Mouse (Mus musculus): ENCODE data around the gene Eva1b. TPM values are rescaled to one million over a fixed set of nuclear protein-coding genes. Genes with fewer than 3 reads are reported as not detected.
A peak's percentile ranks its signal among the peaks of the same experiment; 100 is the strongest.

The Eva1b gene
- polyA plus RNA-seq, 1 experiment from 2014 or later = 18.6 TPM

DNA sequence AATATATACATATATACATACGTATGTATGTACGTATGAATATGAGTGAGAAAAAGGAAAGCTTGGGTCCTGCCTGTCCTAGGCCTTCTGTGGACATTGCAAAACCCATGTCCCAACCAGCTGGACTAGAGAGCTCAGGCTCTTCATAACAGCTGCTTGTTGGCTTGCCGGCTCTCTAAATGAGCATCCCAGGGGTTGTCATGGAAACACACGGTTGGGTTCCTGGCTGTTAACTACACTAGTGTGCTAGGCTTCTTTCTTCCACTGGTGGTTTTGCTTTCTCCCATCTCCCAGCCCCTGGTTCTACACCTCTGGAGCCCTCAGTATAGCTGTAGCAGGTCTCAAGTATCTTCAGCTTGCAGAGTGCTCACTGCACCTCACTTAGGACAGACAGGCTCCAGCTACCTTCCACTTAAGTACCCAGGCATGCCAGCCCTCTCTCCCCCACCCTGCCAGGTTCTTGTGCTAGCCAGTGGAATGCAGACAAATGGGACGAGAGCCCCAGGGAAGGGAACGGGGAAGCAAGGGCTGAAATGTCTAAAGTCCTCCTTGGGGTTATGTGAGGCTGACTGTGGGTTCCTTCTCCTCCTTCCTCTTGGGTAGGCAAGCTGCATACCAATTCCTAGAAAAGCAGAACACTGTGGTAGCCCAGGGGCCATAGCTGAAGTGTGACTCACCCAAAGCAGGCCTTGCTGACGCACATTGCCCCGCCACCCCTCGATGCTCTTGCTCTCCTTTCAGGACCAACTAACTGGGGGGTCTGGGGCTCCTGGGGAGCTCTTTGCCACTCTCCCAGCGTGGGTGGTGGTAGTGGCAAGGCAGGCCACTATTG is 16.0 kb upstream of the Eva1b start:
- H3K4me2 ChIP-seq (ENCODE audit: low read depth, low read length, severe bottlenecking) = no peak overlapping the region
- no peak overlapping the region for H3K27ac ChIP-seq (ENCODE audit: low read depth, low read length)
- H3K9ac ChIP-seq (ENCODE audit: low read length) = no peak overlapping the region
- DNase-seq (ENCODE audit: low spot score) (no peak), ATAC-seq (replicated peaks; ENCODE audit: low FRiP score) (no peak)
- H3K27me3 ChIP-seq (ENCODE audit: control insufficient read depth, insufficient read depth, low read length) = no peaks in the 10 kb centered on the region
- WGBS = 58% methylated on average over 10 of the region's 10 CpGs
- no peaks in the 10 kb centered on the region for H3K9me3 ChIP-seq (ENCODE audit: control insufficient read depth, low read length)
- 0 out of 2 replicates have a peak, but pooled peaks cover 2% of the 10 kb centered on the region for H3K4me1 ChIP-seq (replicated peaks; ENCODE audit: control insufficient read depth, insufficient read depth, low read length)
- H3K36me3 ChIP-seq (ENCODE audit: control insufficient read depth, insufficient read depth, low read length) = peaks cover 3% of the 10 kb centered on the region; the same call in 1 of the 2 replicates
- no peak overlapping the region for H3K4me3 ChIP-seq (ENCODE audit: low read depth, low read length)

DNA sequence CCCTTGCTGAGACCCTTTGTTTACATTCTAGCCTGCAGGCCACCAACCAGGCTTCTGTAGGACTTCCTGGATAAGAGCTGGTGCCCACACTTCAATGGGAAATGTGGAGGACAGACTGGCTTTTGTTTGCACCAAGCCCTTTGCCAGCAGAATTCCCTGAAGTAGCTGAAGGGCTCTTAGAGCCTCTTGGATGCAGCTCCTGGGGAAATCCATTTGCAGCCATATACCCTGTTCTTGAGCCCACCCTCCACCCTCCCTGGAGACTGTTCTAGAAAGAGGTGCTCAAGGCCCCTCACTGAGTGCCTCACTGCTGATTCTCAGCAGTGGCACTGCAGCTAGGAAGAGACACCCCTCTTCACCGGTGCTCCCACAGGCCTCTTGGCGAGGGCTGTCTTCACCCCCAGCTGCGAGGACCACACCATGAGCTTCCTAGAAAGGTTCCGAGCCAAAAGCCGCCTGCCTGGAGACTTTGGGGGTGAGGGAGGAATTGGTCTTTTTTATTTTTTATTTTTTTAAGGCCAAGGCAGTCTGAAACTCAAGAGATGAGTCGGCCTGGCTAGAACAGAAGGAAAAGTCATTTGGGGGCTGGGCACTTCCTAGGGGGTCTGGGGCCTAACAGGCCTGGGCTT is 14.8 kb upstream of the Eva1b start:
- DNase-seq (ENCODE audit: low spot score) (no peak), ATAC-seq (replicated peaks; ENCODE audit: low FRiP score) (no peak)
- Histone ChIP-seq H3K4me1 (replicated peaks; ENCODE audit: control insufficient read depth, insufficient read depth, low read length) (0 out of 2 replicates have a peak, but pooled peaks cover 2% of the 10 kb centered on the region), H3K36me3 (ENCODE audit: control insufficient read depth, insufficient read depth, low read length) (peaks cover 5% of the 10 kb centered on the region; the same call in 1 of the 2 replicates), H3K27me3 (ENCODE audit: control insufficient read depth, insufficient read depth, low read length) (no peaks in the 10 kb centered on the region), H3K4me3 (ENCODE audit: low read depth, low read length) (no peak overlapping the region), H3K27ac (ENCODE audit: low read depth, low read length) (no peak overlapping the region), H3K9ac (ENCODE audit: low read length) (no peak overlapping the region), H3K4me2 (ENCODE audit: low read depth, low read length, severe bottlenecking) (no peak overlapping the region), H3K9me3 (ENCODE audit: control insufficient read depth, low read length) (no peaks in the 10 kb centered on the region)
- 83% methylated on average over 6 of the region's 6 CpGs for WGBS

DNA sequence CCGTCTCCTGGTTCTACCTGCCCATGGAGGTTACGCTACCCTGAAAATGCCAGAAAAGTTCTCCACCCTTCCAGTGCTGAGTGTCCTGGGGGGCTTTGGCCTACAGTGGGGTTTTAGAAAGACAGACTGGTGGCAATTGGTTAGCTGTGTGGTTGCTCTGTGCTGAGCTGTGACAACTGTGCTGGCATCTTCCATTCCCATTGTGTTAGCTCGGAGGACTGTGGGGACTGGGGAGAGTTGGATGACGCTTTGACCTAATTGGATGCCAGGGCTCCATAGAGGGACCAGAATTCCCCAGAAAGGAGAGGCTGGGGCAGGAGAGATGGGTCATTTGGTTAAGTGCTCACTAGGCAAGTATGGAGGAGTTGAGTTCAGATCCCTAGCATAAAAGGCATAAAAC is 13.3 kb upstream of the Eva1b start:
- no peak for DNase-seq (ENCODE audit: low spot score)
- ATAC-seq (replicated peaks; ENCODE audit: low FRiP score) = no peak
- 0 out of 2 replicates have a peak, but pooled peaks cover 2% of the 10 kb centered on the region for H3K4me1 ChIP-seq (replicated peaks; ENCODE audit: control insufficient read depth, insufficient read depth, low read length)
- no peaks in the 10 kb centered on the region for H3K27me3 ChIP-seq (ENCODE audit: control insufficient read depth, insufficient read depth, low read length)
- peaks cover 6% of the 10 kb centered on the region; the same call in 1 of the 2 replicates for H3K36me3 ChIP-seq (ENCODE audit: control insufficient read depth, insufficient read depth, low read length)
- no peak overlapping the region for H3K4me3 ChIP-seq (ENCODE audit: low read depth, low read length)
- H3K9me3 ChIP-seq (ENCODE audit: control insufficient read depth, low read length) = no peaks in the 10 kb centered on the region
- H3K27ac ChIP-seq (ENCODE audit: low read depth, low read length) = no peak overlapping the region
- 94% methylated on average over 4 of the region's 4 CpGs for WGBS
- H3K4me2 ChIP-seq (ENCODE audit: low read depth, low read length, severe bottlenecking) = no peak overlapping the region
- no peak overlapping the region for H3K9ac ChIP-seq (ENCODE audit: low read length)

DNA sequence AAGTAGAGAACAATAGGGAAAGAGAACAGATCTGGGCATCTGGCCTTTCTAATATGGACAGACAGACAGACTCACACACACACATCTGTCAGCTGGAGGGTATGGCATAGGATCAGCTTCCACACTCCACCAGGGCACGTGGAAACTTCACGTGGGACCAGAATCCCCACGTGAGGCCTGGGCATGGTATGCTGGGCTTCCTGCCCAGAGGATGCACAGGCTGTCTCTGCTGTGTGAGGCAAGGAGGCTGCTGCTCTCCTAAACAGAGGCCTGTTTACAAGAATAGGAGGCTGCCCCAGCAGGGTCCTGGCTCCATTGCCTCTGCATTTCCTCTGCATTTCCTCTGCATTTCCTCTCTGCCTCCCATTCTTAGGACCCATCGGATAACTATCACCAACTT is 12.9 kb upstream of the Eva1b start:
- ATAC-seq (replicated peaks; ENCODE audit: low FRiP score) (no peak), DNase-seq (ENCODE audit: low spot score) (no peak)
- no peaks in the 10 kb centered on the region for H3K9me3 ChIP-seq (ENCODE audit: control insufficient read depth, low read length)
- no peak overlapping the region for H3K4me2 ChIP-seq (ENCODE audit: low read depth, low read length, severe bottlenecking)
- no peaks in the 10 kb centered on the region for H3K27me3 ChIP-seq (ENCODE audit: control insufficient read depth, insufficient read depth, low read length)
- 92% methylated on average over 4 of the region's 4 CpGs for WGBS
- H3K4me3 ChIP-seq (ENCODE audit: low read depth, low read length) = no peak overlapping the region
- peaks cover 6% of the 10 kb centered on the region; the same call in 1 of the 2 replicates for H3K36me3 ChIP-seq (ENCODE audit: control insufficient read depth, insufficient read depth, low read length)
- H3K4me1 ChIP-seq (replicated peaks; ENCODE audit: control insufficient read depth, insufficient read depth, low read length) = 0 out of 2 replicates have a peak, but pooled peaks cover 2% of the 10 kb centered on the region
- no peak overlapping the region for H3K9ac ChIP-seq (ENCODE audit: low read length)
- no peak overlapping the region for H3K27ac ChIP-seq (ENCODE audit: low read depth, low read length)

DNA sequence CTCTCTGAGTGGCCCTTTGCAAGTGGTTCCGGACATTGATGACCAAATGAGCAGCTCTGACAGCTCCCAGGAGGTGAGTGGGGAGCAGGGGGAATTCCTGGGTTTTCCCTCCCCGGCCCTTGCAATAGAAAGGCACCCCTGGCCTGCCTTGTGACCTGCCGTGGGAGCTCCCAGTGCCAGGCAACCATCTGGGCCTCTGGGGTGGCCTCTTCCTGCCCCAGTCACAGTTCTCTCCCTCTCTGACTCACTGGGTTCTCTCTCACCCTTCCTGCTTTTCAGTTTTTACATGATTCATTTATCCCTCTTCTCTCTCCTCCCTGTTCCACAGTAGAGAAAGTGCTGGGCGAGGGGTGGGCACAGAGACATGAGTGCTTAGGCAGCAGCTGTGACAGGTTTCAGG is 9.8 kb upstream of the Eva1b start:
- Histone ChIP-seq H3K27ac (ENCODE audit: low read depth, low read length) (no peak overlapping the region), H3K4me1 (replicated peaks; ENCODE audit: control insufficient read depth, insufficient read depth, low read length) (no peaks in the 10 kb centered on the region), H3K4me2 (ENCODE audit: low read depth, low read length, severe bottlenecking) (no peak overlapping the region), H3K27me3 (ENCODE audit: control insufficient read depth, insufficient read depth, low read length) (no peaks in the 10 kb centered on the region), H3K36me3 (ENCODE audit: control insufficient read depth, insufficient read depth, low read length) (peaks cover 6% of the 10 kb centered on the region; the same call in 1 of the 2 replicates), H3K9ac (ENCODE audit: low read length) (no peak overlapping the region), H3K9me3 (ENCODE audit: control insufficient read depth, low read length) (no peaks in the 10 kb centered on the region), H3K4me3 (ENCODE audit: low read depth, low read length) (no peak overlapping the region)
- 83% methylated on average over 4 of the region's 4 CpGs for WGBS
- DNase-seq (ENCODE audit: low spot score) = no peak
- no peak for ATAC-seq (replicated peaks; ENCODE audit: low FRiP score)

DNA sequence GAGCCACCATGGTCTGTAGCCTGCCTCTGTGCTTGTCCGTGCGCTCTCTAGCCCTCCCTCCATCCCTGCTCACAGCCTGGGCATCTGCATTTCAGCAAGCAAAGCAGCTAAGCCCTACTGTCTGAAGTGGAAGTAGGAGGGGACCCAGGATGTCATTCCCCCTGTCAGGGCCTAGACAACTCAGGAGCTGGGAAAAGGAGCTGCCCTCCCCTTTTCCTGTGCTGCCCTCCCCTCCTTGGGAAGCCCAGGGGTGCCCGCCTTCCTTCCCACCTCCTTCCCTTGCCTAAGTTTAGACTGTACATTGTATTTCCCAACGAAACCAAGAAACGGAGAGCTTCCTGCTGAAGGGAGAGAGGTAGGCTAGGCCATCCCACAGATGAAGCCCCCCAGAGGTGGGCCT is 6.5 kb upstream of the Eva1b start:
- H3K36me3 ChIP-seq (ENCODE audit: control insufficient read depth, insufficient read depth, low read length) = peaks cover 6% of the 10 kb centered on the region; the same call in 1 of the 2 replicates
- H3K9me3 ChIP-seq (ENCODE audit: control insufficient read depth, low read length) = no peaks in the 10 kb centered on the region
- no peak overlapping the region for H3K9ac ChIP-seq (ENCODE audit: low read length)
- no peak for ATAC-seq (replicated peaks; ENCODE audit: low FRiP score)
- no peak overlapping the region for H3K4me3 ChIP-seq (ENCODE audit: low read depth, low read length)
- H3K4me1 ChIP-seq (replicated peaks; ENCODE audit: control insufficient read depth, insufficient read depth, low read length) = no peaks in the 10 kb centered on the region
- DNase-seq (ENCODE audit: low spot score) = no peak
- no peak overlapping the region for H3K4me2 ChIP-seq (ENCODE audit: low read depth, low read length, severe bottlenecking)
- H3K27me3 ChIP-seq (ENCODE audit: control insufficient read depth, insufficient read depth, low read length) = no peaks in the 10 kb centered on the region
- no peak overlapping the region for H3K27ac ChIP-seq (ENCODE audit: low read depth, low read length)
- WGBS = 91% methylated on average over 5 of the region's 5 CpGs

DNA sequence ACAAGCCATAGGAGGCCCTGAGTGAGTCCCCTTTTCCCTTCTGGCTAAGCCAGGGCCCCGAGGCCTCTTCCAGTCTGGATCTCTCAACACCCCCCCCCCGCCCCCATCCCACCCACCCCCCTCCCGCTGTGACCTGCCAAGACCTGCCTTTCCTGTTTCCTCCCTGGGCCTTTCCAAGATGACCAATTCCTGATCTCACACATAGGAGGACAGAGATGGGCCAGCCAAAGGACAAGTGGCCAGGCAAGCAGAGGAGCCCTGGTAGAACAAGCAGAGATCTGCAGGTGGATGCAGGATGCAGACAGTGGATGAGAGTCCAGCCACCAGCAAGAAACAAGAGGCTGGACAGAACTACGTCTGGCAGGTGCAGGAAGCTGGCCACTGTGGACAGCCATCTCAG is 2.1 kb upstream of the Eva1b start:
- no peak overlapping the region for H3K4me3 ChIP-seq (ENCODE audit: low read depth, low read length)
- H3K4me1 ChIP-seq (replicated peaks; ENCODE audit: control insufficient read depth, insufficient read depth, low read length) = peaks cover 7% of the 10 kb centered on the region
- no peaks in the 10 kb centered on the region for H3K36me3 ChIP-seq (ENCODE audit: control insufficient read depth, insufficient read depth, low read length)
- no peak for DNase-seq (ENCODE audit: low spot score)
- no peak overlapping the region for H3K9ac ChIP-seq (ENCODE audit: low read length)
- no peak for ATAC-seq (replicated peaks; ENCODE audit: low FRiP score)
- H3K9me3 ChIP-seq (ENCODE audit: control insufficient read depth, low read length) = no peaks in the 10 kb centered on the region
- 57% methylated on average over 4 of the region's 4 CpGs for WGBS
- peaks cover 28% of the 10 kb centered on the region for H3K27me3 ChIP-seq (ENCODE audit: control insufficient read depth, insufficient read depth, low read length)
- H3K27ac ChIP-seq (ENCODE audit: low read depth, low read length) = no peak overlapping the region
- H3K4me2 ChIP-seq (ENCODE audit: low read depth, low read length, severe bottlenecking) = no peak overlapping the region

DNA sequence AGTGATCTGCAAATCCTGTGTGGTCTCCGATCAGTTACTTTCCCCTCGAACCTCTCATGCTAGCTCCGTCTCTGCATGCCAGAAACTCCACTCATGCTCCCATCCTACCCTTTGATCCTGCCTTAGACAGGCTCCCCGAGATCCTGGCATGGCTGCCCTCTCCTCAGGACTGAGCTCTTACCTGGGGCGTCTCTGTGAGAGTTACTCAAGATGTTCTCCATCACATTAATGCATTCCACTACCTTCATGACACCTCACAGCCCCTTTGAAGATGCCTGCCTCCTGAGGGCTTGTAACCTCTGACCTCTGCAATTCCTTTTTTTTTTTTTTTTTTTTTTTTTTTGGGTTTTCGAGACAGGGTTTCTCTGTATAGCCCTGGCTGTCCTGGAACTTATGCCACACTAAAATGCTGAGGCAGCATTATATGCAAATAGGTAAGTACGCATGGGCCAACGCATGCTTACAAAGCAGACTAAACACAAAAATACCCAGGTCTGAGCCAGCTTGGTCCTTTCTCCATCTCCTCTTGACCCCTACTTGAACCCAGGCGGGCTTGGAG is 491 bp upstream of the Eva1b start:
- Histone ChIP-seq H3K4me1 (replicated peaks; ENCODE audit: control insufficient read depth, insufficient read depth, low read length) (peaks cover 7% of the 10 kb centered on the region), H3K27ac (ENCODE audit: low read depth, low read length) (no peak overlapping the region), H3K9ac (ENCODE audit: low read length) (no peak overlapping the region), H3K36me3 (ENCODE audit: control insufficient read depth, insufficient read depth, low read length) (no peaks in the 10 kb centered on the region), H3K9me3 (ENCODE audit: control insufficient read depth, low read length) (no peaks in the 10 kb centered on the region), H3K4me3 (ENCODE audit: low read depth, low read length) (no peak overlapping the region), H3K27me3 (ENCODE audit: control insufficient read depth, insufficient read depth, low read length) (peaks cover 28% of the 10 kb centered on the region), H3K4me2 (ENCODE audit: low read depth, low read length, severe bottlenecking) (no peak overlapping the region)
- ATAC-seq (replicated peaks; ENCODE audit: low FRiP score) (peak; percentile 6; the same call in 1 of the 2 replicates), DNase-seq (ENCODE audit: low spot score) (no peak)
- 61% methylated on average over 9 of the region's 9 CpGs for WGBS

Data from forebrain, embryonic 11.5 days (tissue).